Mouse (Mus musculus): ENCODE data around the gene Fam131c. TPM values are rescaled to one million over a fixed set of nuclear protein-coding genes. Genes with fewer than 3 reads are reported as not detected.

Fam131c gene
- total RNA-seq, 2 experiments from 2014 or later: 0.16 to 0.31 TPM

DNA sequence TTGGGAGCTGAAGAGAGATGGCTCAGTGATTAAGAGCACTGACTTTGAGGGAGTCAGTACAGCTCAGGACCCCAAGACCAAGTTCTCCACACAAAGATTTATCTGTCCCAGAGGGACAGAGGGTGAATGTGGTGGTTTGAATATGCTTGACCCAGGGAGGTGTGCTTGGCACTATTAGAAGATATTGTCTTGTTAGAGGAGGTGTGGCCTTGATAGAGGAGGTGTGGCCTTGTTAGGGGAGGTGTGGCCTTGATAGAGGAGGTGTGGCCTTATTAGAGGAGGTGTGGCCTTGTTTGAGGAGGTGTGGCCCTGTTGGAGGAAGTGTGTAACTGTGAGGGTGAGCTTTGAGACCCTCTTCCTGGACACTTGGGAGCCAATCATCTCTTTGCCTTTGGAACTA is 10.2 kb upstream of the Fam131c start:
- no peak for DNase-seq (ENCODE audit: low spot score)

DNA sequence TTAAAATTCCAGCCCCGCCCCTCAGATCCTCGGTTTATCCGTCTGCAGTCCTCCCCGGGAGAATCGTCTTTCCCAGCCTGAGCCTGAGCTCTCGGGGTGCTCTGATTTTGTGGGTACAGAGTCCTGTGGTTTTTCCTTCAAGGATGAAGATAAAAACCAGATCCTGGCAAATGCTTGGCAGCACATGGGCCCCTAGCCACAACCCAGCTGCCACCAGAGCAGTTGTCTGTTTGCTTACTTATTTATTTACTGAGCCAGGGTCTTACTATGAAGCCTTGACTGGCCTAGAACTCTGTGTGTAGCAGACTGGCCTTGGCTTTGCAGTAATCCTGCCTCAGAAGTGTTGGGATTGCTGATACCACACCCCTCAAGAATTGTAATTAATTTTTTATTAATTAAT is 8.8 kb upstream of the Fam131c start:
- DNase-seq (ENCODE audit: low spot score): no peak

DNA sequence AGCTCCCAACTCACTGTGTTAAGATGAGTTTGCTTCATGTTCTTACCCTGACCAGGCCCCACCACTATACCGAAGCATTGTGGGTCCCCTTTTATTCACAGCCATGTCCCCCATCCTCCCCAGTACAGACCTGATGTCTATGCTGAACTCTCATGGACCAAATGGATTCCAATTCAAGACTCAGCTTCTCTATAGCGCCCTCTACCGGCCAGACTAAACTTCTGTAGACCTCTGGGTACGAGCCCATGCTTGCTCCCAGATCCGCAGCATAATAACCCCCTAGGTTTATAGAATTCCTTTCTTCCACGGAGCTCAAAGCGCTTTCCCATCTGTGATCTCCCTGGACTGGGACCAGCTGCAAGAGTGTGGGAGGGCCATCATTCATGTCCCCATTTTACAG is 7.2 kb upstream of the Fam131c start:
- DNase-seq (ENCODE audit: low spot score): no peak

DNA sequence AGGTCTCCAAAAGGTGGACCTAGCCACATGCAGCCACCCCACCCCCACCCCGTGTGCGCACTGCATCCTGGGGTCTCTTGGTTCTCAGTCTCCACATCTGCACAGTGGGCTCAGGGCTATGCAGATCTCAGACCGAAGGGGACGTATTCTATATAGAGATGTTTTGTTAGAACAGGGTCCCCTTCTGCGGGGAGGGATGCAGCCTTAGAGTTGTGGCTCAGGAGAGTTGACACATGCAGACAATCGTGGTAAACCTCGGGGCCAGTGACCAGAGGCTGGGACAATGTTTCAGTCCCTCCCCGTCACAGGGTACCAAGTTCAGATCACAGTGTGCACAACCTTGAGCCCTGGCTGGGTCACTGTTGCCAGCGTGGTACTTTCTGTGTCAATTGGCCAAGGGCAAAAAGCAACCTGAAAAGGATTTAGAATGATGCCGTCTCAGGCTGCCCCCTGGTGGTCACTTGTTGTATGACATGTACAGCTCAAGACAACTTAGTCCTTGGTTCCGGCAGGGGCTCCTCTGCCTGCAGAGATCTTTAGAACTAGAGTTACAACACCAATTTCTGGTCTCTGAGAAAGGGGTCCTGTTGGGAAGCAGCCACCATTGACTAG is 5.0 kb upstream of the Fam131c start:
- DNase-seq (ENCODE audit: low spot score): peak; percentile 71

DNA sequence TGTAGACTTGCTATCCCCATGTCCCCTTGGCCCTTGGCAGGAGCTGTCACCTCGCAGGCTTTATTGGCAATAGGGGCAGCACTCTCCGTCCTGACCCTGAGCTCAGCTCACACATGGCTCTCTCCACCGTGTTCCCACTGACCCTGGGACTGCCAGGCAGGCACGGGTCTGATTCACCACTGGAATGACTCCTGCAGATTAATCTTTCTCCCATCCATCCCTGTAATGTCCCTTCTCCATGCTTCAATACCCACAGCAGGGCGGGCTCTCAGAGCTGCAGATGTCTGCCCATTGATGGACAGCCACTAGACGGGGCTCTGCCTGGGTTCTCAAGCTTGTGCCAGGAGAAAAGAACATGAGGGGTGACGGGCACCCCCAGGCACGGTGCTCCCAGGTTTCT is 2.9 kb upstream of the Fam131c start:
- DNase-seq (ENCODE audit: low spot score): no peak

DNA sequence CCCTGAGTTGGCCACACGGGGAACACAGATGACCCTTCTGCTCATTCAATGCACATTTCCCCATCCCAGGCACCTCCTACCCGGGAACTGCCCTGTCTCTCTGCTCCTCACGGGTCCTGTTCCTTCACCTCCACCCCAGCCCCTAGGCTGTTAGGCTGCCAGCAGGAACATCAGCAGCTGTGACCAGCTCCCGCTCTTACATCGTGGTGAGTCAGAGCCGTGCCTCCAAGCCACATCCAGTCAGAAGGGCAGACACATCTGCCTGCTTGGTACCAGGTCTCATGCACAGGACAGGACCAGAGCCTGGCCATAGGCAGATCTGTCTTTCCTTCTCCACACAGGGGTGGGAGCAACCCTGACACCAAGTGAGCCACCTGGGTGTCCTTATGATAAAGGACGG is 2.1 kb upstream of the Fam131c start:
- no peak for DNase-seq (ENCODE audit: low spot score)

DNA sequence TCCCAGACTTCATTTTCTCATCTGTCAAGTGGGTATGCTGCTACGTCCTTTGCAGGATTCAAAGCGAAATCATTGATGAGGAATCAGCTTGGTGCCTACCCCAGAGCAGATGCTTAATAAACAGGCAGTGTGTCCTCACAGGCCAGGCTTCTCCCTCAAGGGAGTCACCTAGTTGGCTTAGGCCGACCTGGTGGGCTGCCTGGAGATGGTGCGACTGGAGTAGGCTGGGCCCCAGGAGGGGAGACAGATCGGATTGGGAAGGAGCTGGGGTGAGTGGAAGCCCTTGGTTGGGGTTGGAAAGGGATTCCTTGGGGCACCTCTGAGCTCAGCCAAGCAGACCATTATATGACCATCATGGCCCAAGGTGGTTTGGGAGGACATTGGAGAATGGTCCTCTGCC is 4.4 kb downstream of the Fam131c start:
- no peak for DNase-seq (ENCODE audit: low spot score)

DNA sequence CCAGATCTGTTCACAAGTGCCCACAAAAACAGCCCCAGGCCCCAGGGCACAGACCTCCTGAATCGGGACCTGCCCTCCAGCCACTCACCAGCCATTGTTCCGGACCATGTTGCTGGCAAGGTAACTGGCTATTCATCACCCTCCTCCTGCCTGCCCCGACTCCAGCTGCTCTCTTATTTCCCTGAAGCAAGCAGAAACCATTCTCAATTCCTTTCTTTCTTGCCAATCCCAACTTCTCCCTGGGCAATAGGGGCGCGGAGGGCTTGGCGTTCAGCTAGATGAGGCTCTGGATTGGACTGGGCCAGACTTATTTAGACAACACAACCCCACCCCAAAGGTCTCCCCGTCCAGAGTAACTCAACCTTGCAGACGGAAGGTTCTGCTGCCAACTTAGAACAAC is 11.7 kb downstream of the Fam131c start:
- no peak for DNase-seq (ENCODE audit: low spot score)

DNA sequence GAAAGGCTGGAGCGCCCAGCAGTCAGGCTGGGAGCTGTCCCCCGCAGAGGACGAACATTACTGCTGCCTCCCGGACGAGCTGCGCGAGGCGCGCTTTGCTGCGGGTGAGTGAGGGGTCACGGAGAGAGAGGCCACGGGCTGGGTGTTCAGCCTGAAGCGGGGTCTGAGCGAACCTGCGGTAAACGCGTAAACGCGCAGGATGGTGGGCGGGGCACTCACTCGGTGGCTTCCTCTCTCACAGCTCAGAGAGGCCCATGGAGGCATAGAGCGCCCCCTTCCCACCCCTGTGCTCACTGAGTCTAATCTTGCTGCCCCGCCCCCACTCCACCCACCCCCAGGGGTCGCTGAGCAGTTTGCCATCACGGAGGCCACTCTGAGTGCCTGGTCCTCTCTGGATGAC is 14.4 kb downstream of the Fam131c start:
- no peak for DNase-seq (ENCODE audit: low spot score)

DNA sequence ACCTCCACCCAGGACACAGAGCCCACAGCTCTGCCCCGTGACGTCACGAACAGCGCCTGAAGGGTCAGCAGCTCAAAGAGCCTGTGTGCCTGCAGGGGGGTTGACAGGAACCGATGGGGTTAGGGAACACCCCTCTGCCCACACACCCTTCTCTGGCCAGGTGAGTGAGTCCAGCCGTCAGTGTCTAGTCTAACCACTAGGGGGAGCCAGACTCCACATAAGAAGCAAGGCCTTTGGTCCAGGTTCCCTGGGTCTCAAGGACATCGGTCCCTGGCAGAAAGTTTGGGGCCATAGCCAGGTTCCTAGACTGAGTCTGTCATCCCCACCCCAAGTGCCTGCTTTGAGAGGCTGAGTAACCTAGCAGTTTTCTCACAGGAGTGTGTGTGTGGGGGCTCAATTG is 17.3 kb downstream of the Fam131c start:
- peak; percentile 56 for DNase-seq (ENCODE audit: low spot score)

DNA sequence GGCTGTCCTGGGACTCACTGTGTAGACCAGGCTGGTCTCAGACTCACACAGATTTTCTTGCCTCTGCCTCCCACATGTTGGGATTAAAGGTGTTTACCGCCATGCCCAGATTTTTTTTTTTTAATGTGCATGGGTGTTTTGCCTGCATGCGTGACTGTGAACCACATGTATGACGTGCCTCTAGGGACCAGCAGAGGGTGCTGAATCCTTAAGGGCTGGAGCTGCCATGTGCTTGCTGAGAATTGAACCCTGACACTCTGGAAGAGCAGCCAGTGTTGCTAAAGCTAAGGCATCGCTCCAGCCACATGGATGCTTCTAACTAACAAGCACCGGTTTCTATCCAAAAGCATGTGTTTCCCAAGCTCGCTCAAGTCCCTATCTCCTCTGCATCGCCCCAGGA is 18.1 kb downstream of the Fam131c start:
- DNase-seq (ENCODE audit: low spot score): no peak

DNA sequence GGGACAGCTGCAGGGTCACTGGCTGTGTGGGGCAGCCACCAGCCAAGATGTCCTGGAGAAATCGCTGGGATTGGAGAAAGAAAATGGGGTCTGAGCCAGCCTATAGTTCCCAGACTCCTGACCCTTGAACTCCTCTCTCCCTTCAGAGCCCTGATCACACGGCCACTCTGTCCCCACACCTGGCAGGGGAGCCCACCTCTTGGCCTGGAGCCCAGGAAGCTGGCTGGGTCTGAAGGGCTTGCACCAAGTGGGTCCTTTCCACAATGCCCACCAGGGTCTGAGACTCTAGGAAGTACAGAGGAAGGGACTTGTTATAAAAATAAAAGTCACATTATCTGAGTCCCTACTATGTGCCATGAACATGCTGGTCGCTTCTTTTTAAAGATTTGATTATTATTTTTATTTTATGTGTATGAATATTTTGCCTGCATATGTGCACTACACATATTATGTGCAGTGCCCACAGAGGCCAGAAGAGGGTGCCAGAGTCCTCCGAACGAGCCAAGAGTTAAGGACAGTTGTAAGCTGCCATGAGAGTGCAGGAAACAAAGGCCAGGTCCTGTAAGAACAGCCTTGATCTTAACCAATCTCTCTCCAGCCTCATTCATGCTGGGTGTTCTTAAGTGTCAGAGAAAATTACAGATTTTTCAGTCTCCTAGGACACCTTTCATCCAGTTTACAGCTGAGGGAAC is 19.2 kb downstream of the Fam131c start:
- DNase-seq (ENCODE audit: low spot score): peak; percentile 66

DNA sequence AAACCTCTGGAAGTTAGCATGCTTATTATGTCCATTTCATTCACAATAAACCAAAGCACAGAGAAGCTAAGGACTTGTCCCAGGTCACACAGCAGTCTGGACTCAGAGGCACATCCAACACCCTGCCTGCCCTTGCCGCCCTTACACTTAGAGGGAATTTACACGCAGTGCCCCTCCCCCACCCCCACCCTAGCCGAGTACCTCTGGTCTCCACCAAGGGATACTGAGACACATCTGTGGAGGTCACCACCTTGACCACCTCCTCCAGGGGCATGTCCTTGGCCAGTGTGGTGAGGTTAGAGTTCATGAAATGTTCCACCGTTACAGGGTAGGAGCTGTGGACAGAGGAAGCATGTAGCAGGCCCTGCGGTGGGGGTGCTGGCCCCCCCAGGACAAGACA is 19.9 kb downstream of the Fam131c start:
- no peak for DNase-seq (ENCODE audit: low spot score)

DNA sequence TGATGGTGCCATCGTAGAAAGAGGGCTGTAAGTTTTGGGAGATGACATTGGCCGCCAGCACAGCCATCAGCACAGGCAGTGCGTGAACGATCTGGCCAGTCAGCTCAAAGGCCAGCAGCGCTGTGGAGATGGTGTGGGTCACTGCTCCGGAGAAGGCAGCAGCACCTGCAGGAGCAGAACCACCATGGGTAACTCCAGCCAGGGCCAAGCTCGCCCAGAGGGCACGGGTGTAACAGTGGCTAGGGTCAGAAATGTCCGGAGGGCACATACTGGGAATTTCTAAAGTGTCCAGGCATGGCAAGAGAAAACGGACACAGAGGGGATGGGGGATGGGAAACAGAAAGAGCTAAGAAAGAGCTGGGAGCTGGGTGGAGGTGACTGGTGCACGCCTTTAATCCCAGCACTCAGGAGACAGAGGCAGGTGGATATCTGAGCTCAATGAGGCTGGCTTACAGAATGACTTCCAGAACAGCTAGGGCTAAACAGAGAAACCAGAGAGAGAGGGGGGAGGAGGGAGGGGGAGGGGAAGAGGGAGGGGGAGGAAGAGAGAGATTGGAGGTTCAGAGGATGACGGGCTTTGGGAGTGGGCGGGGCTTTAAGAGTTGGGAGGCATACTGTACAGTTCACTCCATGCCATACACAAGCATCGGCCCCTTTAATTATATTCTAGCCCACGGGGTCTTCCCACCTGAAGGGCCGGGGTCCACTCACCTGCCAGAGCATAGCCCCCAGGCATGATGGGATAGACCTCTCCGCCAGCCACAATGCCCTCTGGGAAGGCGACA is 21.5 kb downstream of the Fam131c start:
- DNase-seq (ENCODE audit: low spot score): no peak

DNA sequence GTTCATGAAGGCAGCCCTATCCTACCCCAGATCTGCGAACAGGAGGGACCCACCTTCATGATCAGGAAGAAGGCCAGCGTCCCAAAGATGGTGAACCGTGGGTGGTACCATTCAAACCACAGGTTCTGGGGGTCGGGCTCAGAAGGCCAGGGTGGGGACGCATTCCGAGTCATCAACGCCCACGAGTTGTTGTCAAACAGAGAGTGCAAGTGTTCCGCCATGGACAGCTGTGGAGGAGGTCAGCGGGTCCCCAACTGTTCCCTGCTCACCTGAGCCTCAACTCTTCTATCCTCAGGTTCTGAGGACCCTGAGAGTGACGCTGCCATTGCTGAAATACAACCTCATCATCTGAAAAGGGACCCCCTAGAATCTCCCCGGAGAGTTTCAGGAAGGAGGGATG is 23.3 kb downstream of the Fam131c start:
- DNase-seq (ENCODE audit: low spot score): no peak

DNA sequence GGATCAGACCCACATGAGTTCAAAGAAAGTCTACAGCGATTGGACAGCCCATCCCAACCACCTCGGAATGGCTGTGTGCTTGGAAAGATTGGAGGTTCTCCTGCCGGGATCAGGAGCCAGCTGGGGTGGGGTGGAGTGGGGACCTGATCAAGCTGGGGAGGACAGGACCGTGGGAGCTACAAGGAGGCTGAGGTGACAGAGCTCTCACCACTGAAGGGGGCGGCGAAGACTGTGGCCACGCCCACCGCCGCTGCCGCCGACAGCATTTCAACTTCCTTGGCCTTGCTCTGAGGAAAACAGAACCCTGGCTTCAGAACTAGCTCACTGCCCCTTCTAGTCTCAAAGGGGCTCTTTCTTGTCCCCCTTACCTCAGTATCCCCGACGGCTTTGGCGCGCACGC is 26.7 kb downstream of the Fam131c start:
- DNase-seq (ENCODE audit: low spot score): no peak

DNA sequence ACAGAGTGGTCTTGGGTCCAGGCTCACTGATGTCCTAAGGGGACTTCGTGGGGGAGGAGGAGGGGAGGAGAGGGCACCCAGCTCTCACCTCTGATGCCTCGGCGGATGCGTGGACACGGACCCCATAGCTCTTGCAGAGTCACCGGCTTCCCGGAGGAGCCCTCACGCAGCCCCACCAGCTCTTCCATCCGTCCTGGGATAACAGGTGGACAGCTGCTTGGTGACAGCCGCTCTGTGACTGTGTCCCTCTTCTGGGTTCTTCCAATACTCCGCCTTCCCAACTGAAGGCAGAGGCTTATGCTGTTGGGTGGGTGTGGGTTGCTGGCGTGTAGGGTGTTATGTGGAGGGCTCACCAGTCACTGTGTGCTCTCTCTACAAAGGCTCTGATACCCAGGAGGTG is 29.8 kb downstream of the Fam131c start:
- DNase-seq (ENCODE audit: low spot score): no peak

DNA sequence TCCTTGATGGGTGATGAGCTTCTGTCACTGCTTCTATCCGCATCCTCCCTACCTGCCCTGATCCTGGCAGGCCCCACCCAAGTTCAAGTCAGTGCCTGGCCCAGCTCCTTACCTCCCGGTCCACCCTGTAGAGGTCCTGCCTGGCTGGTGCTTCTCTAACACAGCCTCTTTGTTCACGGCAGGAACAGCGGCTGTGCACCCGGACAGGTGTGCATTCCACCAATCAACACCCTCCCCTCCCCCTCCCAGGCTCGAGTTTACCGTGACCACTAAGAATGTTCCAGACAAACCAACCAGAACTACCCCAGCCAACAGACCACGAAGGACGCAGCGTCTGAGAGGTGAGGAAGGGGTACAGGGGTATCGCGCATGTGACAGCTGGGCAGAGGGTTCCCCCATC is 30.5 kb downstream of the Fam131c start, which contains the start of gene Clcnka:
Clcnka (minus strand) TSS at position 180 of the 400 bp plus-strand sequence.
- DNase-seq (ENCODE audit: low spot score): no peak

DNA sequence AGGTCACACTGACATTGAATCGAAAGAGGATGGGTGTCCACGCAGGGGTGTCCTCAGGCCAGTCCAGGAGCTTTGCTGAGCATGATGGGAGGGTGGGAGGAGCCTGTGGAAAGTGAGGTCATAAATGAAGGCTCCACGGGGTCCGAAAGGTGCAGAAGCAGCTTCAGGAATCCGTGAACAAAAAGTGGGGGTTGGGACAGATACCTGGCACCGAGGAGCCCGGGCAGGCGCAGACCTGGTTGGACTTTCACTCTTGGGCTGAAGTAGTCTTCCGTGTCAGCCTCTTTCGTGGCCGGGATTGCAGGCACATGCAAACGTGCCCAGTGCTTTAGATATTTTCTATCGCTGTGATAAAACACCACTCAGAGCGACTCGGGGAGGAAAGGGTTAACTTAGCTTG is 32.2 kb downstream of the Fam131c start:
- DNase-seq (ENCODE audit: low spot score): no peak

DNA sequence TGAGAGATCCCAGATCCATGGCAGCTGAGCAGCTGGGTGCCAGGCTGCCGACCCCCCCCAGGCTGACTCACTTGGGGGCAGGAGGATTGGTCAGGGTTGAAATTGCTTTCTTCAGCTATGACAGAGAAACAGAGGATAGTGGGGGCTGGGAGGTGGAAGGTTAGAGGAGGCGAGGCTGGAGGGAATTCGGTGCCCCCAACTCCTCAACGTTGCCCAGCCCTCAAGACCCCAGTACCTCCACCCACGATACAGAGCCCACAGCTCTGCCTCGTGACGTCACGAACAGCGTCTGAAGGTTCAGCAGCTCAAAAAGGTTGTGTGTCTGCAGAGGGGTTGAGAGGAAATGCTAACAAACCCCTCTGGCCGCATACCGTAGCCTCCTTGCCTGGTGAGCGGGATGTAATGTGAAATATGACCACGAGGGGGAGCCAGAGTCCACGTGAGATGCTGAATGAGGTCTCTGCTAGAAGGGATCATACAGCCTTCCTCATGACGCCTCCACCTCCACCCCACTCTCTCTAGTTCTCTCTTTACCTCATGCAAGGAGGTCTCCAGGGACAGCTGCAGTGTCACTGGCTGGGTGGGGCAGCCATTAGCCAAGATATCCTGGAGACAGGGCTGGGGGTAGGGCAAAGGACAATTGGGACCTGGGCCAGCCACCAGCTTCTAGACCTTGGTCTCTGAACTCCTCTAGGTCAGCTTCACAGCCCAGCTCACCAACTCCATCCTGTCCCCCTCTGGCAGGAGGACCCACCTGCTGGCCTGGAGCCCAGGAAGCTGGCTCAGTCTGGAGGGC is 36.7 kb downstream of the Fam131c start:
- peak; percentile 90 for DNase-seq (ENCODE audit: low spot score)

DNA sequence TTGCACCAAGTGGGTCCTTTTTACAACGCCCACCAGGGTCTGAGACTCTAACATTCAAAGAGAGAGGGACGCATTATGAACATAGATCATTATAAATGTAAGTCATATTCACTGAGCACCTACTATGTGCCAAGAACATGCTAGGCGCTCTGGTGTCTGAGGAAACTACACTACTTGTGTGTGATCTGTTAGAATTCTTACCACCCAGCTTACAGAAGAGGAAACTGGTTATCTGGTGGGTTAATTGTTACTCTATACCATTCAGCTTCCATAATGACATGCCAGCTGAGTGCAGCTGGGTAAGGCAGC is 37.2 kb downstream of the Fam131c start:
- DNase-seq (ENCODE audit: low spot score): no peak

Measured in gastrocnemius, adult 18-20 months (tissue).